Mouse (Mus musculus): ENCODE measurements at regions not wholly inside any gene's neighbourhood (a gene's known extent, or its start where the extent isn't known, plus 50 kb on each side); places are given as distances from the start of the nearest gene placed in this dataset.
A peak's percentile ranks its signal among the peaks of the same experiment; 100 is the strongest.

DNA sequence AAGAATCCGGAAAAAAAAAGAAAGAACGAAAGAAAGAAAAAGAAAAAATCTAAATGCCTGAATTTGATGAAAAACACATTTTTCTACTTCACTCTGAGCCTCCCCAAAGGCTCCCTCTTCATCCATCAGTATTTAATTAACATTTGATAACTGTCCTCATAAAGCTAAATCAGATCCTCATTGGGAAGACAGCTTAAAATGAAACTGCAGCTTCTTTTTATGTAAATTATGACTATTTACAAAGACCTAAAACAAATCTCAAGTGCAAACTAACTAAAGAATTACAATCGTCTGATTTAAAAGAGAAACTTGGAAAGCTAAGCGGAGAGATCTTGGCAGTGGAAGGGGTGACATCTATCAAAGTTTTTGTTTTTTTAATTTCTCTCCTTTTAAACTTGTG is 481.4 kb upstream of the Intu start:
- DNase-seq (ENCODE audit: low spot score in 2 of 2) = no peak

DNA sequence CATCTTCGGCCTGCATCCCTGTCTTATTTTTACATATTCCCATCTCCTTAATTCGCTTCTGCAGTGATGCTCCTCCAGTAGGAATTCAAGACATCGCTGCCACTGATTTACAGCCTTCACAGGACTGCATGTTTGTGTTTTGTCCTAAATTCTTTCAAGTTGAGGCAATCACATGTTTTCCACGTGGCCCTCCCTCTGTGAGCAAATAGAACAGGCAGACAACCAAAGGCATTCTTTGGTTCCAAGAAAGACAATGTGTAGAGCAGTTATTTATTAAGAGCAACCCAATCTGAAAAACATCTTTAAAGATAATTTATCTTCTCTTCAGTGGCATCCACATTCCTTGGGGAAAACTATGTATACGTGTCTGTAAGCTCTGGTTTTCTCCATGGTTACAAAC is 472.8 kb upstream of the Intu start:
- DNase-seq (ENCODE audit: low spot score in 2 of 2) = no peak

DNA sequence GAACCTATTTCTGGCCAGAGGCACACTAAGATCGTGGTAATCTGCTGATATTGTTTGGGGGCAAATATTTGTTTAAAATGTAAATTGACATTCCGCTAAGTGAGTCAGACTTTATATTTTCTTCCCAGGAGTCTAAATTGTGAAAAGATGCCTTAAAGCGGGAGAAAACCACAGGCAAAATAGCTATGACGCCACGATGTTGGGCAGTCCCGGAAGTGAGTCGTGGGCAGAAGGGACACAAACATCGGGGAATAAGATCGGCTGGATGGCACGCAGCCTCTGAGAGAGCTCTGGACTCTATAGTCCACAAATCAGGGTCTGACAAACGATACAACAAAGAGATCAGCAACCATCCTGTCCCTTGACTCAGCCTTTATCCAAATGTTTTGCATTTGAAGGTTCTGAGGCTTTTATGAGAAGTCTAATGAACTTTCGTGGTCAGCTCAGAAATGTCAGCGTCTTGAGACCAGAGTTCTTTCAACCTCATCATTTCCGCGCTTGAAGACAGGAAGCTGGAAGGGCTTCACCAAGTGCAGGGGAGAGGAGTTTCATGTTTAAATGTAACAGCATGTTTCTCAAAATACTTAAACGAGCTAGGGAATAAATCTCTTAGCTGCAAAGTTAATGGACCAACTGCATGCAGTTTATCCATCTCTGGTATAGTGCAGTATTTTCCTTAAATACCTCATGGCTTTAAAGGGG is 472.2 kb upstream of the Intu start:
- no peak for DNase-seq (ENCODE audit: low spot score in 2 of 2)

DNA sequence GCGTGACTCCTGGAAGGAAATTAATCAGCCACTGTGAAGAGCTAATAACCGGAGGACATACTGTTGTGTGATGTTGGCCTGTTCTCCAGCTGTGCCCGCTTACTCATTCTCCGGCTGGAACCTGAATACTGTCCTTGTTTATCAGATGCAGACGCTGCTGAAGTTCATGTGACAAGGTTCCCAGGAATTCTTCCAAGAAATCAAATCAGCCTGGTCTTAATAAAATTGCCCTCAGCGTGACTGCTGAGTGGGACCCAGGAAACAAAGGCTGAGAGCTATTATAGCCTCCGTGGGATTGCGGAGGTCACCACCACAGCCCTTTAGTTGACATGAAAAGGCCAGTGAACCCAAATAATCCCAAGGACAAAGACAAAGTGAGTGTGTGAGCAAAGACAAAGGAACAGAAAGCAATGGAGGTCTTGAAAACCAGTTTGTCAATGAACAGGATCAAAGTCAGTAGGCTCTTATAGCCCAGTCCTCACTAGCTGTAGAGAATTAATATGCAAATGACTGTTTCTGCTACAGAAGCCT is 460.9 kb upstream of the Intu start:
- no peak for DNase-seq (ENCODE audit: low spot score in 2 of 2)

DNA sequence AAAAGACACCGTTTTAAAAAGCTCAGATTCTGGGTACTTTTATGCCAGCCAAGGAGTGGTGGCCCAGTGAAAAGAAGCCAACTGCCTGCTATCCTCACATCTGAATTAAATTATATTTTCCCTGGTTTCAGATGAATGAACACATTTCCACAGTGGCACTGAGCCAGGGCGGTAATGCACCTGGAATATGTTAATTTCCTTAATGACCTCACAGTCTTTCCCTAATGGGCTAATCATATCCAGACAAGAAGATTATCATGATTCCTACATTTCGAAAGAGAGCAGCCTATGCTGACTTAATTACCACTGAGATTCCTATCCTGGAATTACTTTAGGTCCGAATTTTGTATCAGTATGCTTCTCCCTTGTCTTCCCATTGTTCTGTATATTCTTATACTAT is 454.3 kb upstream of the Intu start:
- no peak for DNase-seq (ENCODE audit: low spot score in 2 of 2)

DNA sequence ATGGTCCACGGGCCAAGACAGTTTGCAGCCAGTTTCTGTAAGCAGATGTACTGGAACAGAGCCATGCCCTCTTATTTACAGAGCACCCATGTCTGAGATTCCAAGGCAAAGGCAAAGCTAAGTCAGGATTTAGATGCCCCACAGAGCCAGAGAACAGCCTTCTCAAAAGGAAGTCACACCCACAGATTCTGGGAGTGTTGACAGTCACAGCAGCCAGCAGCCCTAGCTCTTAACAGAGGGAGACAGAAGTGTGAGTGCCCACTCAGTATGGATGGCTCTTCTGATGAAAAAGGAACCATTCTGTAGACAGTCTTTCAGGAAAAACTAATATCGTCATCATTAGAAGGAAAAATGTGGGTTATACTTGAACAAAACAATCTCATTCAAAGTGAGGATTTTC is 446.0 kb upstream of the Intu start:
- DNase-seq (ENCODE audit: low spot score in 2 of 2) = peak; percentile 22 to 42

DNA sequence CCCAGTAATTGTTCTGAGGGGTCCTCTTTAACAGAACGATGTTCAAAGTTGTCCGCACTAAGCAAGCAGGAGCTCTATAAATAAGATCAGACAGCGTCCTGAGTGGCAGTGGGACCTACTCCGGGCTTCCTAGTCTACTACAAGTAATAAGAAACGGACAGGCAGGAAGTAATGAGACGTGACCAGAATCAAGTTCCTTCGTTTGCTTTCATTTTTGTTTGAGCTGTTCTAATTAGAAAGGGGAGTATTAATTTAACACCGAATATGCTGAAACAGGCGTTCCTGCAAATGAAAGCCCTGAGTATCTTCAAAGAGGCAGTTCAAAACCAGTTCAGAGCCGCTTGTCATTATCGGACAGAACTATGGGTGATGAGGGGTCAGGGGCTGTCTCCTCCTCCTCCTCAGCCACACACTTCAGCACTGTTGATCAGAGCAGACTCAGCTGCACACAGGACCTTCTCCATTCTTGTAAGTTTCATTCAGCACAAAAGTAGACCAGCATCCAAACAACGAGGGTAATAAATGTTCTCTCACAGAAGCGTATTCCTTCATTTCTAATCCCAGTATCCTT is 439.2 kb upstream of the Intu start:
- no peak for DNase-seq (ENCODE audit: low spot score in 2 of 2)

DNA sequence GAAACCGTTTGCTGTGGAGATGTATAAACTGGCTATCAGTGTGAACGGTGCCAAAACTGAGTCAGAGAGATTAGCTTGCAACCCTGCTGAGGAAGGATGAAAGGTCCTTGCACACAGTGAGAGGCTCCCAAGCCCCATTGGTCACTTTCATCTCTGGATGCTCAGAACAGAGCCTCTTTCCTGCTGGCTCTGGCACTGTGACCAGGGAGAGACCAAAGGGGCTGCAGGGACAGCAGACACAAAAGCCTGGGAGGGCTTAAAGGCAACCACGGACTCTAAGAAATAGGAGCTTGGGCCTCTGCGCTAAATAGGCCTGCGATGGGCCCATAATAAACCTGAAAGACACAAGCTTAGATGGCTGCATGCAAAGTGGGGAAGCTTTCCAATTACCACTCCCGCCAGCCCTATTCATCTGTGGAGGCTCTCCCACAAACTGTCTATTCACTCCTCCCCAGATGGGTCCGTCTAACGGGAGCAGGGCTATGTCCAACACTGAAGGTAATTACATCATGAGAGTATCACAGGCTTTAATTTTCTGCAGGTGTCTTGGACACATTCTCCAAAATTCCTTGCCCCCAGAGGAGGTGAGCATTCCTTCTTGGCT is 438.2 kb upstream of the Intu start:
- DNase-seq (ENCODE audit: low spot score in 2 of 2) = no peak

DNA sequence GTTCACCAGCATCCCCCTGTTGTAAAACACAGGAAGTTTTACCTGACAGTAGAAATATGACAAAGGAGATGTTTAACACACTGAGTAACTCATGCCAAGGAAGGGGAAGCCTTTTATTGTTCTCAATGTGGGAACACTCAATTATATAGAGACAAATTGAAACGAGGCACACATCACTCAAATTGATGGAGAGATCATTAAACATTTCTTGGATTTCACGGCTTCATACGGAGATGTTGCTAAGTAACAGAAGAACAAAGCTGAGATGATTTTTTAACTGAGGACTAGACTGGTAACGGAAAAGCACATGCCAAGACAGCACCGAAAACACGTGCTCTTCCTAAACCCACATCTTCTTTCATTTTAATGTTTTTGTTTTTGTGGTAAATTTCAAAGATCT is 437.0 kb upstream of the Intu start:
- DNase-seq (ENCODE audit: low spot score in 2 of 2) = no peak

DNA sequence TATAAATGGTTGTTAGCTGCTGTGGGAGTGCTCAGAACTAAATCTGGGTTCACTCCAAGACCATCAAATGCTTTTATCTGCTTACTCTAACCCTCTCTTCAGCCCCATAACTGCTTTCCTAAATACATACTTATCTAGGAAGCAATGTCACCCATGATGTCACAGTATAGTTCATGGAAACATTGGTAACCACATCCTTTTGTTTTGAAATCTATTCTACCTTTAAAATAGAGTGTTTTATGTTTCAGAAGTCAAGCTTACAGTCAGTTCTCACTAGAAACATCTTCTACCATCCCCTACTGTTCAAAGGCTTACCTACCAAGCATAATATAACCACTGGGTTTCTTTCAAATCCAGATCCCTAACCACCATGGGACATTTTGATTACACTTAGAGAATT is 436.4 kb upstream of the Intu start:
- DNase-seq (ENCODE audit: low spot score in 2 of 2) = no peak

DNA sequence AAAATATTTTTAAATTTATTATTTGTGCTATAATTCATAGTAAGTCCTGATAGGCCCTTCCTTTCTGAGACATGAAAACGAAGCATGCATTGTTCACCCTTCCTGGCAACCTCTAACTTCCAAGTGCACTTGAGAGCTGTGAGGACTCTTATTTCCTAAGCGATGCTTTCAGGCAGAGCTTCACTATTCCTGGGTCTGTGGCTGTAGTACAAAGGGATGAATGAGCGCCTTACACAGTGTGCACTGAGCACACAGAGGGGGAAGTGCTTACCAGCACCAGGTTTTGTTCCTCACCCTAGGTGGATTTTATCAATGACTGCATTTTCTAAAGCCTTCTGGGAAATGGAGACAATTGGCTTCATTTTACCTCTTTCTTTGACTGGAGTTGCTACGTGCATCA is 428.4 kb upstream of the Intu start:
- DNase-seq (ENCODE audit: low spot score in 2 of 2) = no peak

DNA sequence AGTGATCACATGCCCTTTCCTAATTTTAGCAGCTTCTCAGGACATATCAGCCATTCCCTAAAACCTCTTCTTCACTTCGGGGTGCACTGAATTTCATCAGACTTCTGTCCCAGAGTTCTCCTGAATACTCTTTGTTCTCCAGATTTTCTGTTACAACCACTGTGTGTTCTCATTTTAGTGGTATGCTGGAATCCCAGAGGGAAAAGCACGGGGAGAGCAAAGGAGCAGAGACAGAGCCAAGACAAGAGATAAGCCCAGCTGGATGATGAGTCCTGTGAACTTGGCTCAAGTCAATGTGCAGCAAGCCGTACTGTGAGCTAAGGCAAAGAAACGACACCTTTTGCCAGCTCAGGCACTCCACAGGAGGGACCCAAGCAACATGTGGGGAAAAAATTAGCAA is 416.3 kb upstream of the Intu start:
- no peak for DNase-seq (ENCODE audit: low spot score in 2 of 2)

DNA sequence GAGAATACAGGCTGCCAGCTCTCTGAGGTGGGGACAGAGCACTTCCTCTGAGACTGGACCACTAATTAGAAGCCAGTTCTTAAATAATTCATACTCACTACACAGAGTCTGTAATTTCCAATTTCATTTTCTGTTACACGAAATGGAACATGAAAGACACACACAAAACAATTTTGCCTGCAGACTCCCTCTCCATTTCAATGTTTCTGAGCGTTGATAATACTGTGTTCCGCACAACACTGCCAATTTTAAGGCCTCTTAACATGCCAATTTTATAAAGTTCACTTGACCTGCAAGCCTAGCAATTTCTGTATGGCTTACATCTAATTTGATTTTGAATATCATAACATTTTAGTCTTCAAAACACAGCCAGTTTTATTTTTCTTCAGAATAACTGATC is 412.5 kb upstream of the Intu start:
- no peak for DNase-seq (ENCODE audit: low spot score in 2 of 2)

DNA sequence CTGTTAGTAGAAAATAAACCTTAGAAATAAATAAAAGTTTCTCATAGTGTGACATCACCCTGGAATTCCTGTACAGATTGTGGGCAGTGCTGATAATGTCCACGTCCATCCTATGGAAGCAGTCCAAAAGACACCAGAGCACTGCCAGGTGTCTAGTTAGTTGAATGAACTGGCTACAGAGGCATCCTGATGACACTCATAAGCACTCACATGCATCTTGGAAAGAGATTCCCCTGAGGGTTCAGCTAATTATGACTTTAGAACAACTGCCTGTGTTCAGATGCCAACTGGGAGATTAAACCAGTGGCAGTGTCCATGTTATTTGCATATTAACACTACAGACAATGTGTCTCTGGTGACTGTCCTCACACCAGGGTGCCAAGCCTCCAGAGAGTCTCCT is 411.6 kb upstream of the Intu start:
- DNase-seq (ENCODE audit: low spot score in 2 of 2) = no peak

DNA sequence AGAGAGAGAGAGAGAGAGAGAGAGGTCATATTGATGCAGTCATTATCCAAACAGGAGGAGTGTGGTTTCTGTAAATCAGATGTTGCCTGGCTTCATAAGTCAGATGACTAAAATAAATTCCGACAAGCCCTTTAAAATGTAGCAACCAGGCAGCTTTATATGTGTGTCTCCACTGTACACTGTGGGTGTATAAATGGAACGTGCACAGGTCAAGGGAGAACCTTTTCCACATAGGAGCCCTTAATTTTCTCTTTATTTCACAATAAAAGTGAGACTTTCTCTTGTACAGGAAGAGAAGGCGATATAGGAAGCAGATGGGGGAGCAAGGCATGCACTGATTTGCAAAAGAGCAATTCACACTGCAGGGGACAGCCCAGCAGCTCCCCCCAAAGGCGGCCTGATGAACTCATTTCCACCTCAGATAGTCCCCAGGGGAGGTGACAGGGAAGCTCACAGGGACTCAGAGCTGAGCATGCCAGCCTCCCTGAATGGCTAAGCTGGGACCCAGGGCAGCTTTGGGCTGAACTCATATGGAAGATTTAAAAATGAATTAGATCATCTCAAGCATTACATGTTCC is 410.7 kb upstream of the Intu start:
- peak; percentile 54 to 61 for DNase-seq (ENCODE audit: low spot score in 2 of 2)

DNA sequence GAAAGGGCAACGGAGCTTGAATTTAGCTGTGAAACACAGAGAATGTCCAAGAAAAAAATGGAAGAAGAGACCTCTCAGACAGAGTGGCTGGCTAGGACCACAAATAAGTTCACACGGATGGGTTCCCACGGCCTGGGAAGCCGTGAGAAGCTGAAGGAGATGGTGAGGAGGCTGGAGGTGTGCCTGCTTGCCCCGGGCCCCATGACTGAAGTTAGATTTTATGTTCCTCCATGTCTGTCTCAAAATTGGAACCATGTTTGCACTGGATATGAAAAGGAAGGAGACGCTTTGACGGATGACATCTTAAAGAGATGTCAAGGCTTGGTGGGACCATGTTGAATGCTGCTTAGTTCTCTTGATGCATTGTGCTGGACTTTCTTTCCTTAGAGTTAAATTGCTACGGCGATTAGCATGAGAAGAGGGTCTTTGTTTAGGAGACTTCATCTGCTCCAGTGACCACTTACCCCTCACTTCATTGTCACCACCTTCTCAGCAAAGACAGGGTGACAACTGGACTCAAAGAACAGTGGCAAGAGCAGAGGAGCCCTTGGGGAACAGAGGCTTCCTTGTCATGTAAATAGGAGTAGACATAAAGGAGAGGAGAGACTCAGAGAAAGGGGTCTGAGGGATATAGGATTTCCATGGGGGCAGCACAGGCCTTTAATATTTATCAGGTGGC is 407.4 kb upstream of the Intu start:
- no peak for DNase-seq (ENCODE audit: low spot score in 2 of 2)

DNA sequence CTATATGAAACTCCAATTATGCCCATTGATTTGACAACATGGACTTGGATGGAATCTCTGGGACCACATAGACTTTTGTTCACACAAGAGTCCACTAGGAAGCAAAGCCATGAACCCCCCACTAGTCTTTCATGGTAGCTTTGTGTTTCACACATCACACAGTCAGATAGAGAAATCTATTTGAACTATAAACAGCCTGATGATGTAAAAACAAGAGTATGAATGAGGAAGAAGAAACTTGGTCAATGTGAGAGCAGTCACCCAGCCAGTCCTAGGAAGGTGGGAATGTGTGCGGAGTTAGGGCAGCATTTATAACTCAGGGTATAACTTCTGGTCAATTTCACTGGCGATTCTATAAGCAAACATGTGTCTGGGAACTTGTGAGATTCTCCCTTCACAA is 404.2 kb upstream of the Intu start:
- DNase-seq (ENCODE audit: low spot score in 2 of 2) = no peak

DNA sequence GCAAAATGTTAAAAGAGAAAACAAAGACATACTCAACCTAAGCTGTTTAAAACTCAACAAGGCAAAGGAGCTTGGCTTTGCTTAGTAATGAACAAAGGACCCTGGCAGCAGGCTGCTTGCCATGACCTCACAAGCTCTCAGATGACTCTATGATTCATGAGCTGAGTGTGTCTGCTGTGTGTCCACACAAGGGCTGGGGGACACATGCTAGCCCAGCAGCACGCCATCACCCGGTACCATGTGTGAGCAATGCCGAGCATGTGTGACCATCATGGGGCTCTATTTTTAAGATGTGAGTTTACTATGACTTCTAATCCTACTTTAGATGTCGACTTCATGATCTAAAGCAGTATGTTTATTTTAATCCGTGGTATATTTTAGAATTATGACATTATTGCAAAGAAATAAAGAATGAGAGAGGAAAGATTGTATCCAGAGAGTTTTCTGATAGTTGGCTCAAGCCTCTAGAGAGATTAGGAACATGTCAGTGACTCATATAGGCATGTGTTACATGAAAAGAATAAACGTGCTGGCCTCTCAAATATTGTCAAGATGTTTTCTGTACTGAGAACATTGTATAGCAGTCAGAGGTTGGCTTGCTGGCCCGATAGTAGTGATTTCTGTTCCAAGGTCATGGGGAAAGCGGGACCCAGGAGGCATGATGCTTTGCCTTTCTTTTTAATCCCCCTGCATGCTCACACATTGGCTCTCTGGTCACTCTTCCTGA is 400.1 kb upstream of the Intu start:
- no peak for DNase-seq (ENCODE audit: low spot score in 2 of 2)

DNA sequence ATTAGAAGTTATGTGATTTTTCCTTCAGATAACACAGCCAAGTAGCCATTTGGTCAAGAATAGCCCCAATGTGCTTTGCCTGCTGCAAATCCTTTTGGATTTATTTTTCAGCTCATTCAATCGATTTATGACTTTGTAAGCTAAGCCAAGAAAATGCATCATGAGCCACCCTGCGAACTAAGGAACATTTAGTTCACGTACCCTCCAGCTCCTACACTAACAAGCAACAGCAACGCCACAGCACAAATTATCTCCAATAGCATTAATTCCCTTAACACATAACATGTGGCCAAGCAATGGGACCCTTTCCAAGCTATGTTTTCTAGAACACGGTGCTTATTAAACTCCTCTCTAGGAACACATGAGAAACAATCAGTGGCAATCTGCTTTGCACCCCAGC is 392.4 kb upstream of the Intu start:
- no peak for DNase-seq (ENCODE audit: low spot score in 2 of 2)

DNA sequence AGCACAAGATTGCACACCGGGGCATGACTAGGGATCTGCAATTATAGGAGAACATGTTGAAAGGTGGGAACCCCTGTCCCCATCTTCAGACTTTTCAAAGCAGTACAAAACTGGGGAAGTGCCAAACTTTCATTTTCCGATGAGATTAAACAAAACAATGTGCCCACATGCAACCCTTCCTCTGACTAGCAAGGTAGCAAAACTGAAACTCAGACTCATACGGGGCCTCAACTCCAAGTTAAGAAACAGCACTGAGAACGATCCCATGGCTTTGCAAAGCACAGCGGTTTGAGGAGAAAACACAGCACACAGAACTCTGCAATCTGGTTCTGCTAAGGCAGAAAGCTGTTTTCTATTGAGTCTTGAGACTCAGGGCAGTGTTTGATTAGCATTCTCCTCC is 388.9 kb upstream of the Intu start:
- DNase-seq (ENCODE audit: low spot score in 2 of 2) = no peak

DNA sequence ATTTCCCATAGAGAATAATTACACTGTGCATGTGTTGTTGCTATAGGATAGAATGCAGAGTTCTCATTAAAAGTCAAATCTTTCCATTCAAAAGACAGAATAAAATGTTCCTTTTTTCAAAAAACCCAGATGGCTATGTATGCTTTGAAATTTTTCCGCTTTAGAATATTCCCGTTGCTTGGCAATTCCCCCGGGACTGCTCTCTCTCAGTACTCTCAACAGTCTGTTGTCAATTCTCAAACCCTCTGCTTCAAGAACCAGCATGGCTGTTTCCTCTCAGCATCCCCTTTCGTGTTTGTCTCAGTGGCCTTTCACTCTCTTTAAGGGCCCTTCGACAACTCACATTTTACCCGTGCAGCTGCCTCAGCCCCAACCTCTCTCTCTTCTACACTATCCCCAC is 372.5 kb upstream of the Intu start:
- DNase-seq (ENCODE audit: low spot score in 2 of 2) = peak in 1 of 2 experiments; percentile 16

All from left cerebral cortex, adult 18-20 months (tissue).